Mouse (Mus musculus) intestine, embryonic 15.5 days (tissue): Measurements from ENCODE around the gene Xkr7. TPM values are rescaled to one million over a fixed set of nuclear protein-coding genes. Genes with fewer than 3 reads are reported as not detected.

Source experiments
- ATAC-seq: fragments of 200-750 bp; cut with Nextera tagmentation; 2 replicates; pipeline ENCODE4 v1.8.0; 2017; ENCODE audit warnings: moderate TSS enrichment, moderate library complexity
- H3K27ac ChIP-seq: fragments of 300-500 bp; sonication (generic); 2 replicates; pipeline ENCODE4 v1.5.1; 2015; ENCODE audit warnings: mild to moderate bottlenecking, inconsistent platforms
- H3K27me3 ChIP-seq: fragments of 300-500 bp; sonication (generic); replicated peaks from 2 replicates; pipeline ENCODE4 v1.6.1; 2015; ENCODE audit warnings: inconsistent platforms
- H3K36me3 ChIP-seq: fragments of 300-500 bp; sonication (generic); 2 replicates; pipeline ENCODE4 v1.6.1; 2015; ENCODE audit warnings: inconsistent platforms
- H3K4me1 ChIP-seq: fragments of 300-500 bp; sonication (generic); replicated peaks from 2 replicates; pipeline ENCODE4 v1.6.1; 2015; ENCODE audit warnings: inconsistent platforms
- H3K4me2 ChIP-seq: fragments of 300-500 bp; sonication (generic); replicated peaks from 2 replicates; pipeline ENCODE4 v1.6.1; 2015; ENCODE audit warnings: mild to moderate bottlenecking, inconsistent platforms
- H3K4me3 ChIP-seq: fragments of 300-500 bp; sonication (generic); replicated peaks from 2 replicates; pipeline ENCODE4 v1.5.1; 2015; ENCODE audit warnings: inconsistent platforms
- H3K9ac ChIP-seq: fragments of 300-500 bp; sonication (generic); 2 replicates; pipeline ENCODE4 v1.6.1; 2015; ENCODE audit warnings: inconsistent platforms
- H3K9me3 ChIP-seq: fragments of 300-500 bp; sonication (generic); 2 replicates; pipeline ENCODE4 v1.6.1; 2016; ENCODE audit warnings: inconsistent platforms
- whole genome bisulfite sequencing: fragments of 180-500 bp; shearing (Covaris S2); methylation state at CpG from one replicate; pipeline ENCODE4 v1.1.7; 2015; 5-methylcytosine and 5-hydroxymethylcytosine counted together
- polyA plus RNA-seq: library from polyadenylated mRNA; unstranded; fragments of >200 nt; fragmentation: Nextera tagmentation; extraction: Ambion mirVana; gene quantifications from 2 replicates; pipeline ENCODE4 v1.2.1, GENCODE M21; 2015

Gene Xkr7
- polyA plus RNA-seq, 1 experiment from 2014 or later, result 0.10 TPM

GRCm38 (mm10) chr2:153063394-153063793 lies 31.7 kb downstream of the Xkr7 start:
- Histone ChIP-seq H3K9me3 (no peaks in the 10 kb centered on the region), H3K27me3 (peaks cover 12% of the 10 kb centered on the region), H3K4me3 (no peak overlapping the region), H3K36me3 (no peaks in the 10 kb centered on the region), H3K4me2 (no peak overlapping the region), H3K9ac (no peak overlapping the region), H3K4me1 (no peaks in the 10 kb centered on the region), H3K27ac (no peak overlapping the region)
- no peak for ATAC-seq
- 42% methylated on average over 3 of the region's 3 CpGs for WGBS

DNA sequence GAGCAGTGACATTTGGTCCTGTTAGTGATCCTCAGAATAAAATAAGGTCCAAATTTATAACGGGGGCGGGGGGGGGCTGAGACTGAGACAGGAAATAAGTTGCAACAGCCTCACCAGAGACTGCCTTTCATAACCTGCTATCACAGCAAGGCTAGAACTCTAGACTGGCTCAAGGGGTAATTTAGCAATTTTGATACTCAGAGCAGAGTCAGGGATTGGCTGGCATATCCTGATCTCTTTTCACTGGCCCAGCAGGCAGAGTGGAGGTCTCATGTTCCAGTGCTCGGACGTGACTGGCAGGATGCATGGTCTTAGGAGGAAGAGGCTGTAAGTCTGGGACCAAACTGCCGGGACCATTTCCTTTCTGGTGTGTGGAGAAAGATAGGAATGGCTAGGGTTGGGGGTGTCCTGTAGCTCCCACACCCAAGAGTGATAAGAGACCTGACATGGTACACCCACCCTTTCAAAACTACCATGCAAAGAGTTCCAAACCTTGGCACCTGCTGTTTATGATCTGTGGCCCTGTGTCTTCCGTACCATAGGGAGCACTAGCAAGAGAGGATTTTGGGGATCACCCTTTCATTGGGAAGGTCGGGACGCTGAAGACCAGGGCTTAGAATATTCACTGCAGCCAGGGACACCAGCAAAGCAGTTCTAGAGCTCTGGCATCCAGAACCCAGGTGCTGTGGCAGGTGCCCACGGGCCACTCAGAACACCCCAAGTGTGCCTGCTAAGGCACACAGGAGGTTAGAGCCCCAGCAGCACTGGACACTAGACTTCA lies 32.7 kb downstream of the Xkr7 start:
- Histone ChIP-seq H3K4me1 (no peaks in the 10 kb centered on the region), H3K36me3 (no peaks in the 10 kb centered on the region), H3K4me3 (no peak overlapping the region), H3K27ac (no peak overlapping the region), H3K4me2 (no peak overlapping the region), H3K9me3 (no peaks in the 10 kb centered on the region), H3K27me3 (peaks cover 17% of the 10 kb centered on the region), H3K9ac (no peak overlapping the region)
- no peak for ATAC-seq
- WGBS, result 81% methylated on average over 9 of the region's 9 CpGs

- H3K4me1 ChIP-seq, result no peaks in the 10 kb centered on the region
- WGBS, result 38% methylated on average over 12 of the region's 12 CpGs
- H3K4me3 ChIP-seq, result no peak within 1 kb of the TSS
- H3K27me3 ChIP-seq, result peaks cover 31% of the 10 kb centered on the region
- H3K9ac ChIP-seq, result no peak within 1 kb of the TSS
- H3K9me3 ChIP-seq, result no peaks in the 10 kb centered on the region
- 0 out of 2 replicates have a peak within 1 kb of the TSS, but pooled peaks have one; percentile 32 for H3K27ac ChIP-seq
- H3K4me2 ChIP-seq, result peak within 1 kb of the TSS; percentile 17; the same call in 1 of the 2 replicates
- H3K36me3 ChIP-seq, result no peaks in the 10 kb centered on the region
- no peak for ATAC-seq
These were observed 34.3 kb downstream of the Xkr7 start, which contains the start of gene Ccm2l for GRCm38 (mm10) chr2:153065747-153066508. Gene Ccm2l (plus strand): TSS chr2:153065955.

- Histone ChIP-seq H3K27me3 (peaks cover 41% of the 10 kb centered on the region), H3K4me1 (peaks cover 7% of the 10 kb centered on the region), H3K9me3 (no peaks in the 10 kb centered on the region), H3K4me2 (0 out of 2 replicates have a peak overlapping the region, but pooled peaks have one; percentile 4), H3K36me3 (no peaks in the 10 kb centered on the region), H3K9ac (no peak overlapping the region), H3K27ac (no peak overlapping the region), H3K4me3 (no peak overlapping the region)
- 48% methylated on average over 6 of the region's 6 CpGs for WGBS
- ATAC-seq, result no peak
These were observed 35.3 kb downstream of the Xkr7 start for GRCm38 (mm10) chr2:153066991-153067390.

GRCm38 (mm10) chr2:153070762-153071490 lies 39.3 kb downstream of the Xkr7 start:
- Histone ChIP-seq H3K9me3 (no peaks in the 10 kb centered on the region), H3K27ac (no peak overlapping the region), H3K9ac (no peak overlapping the region), H3K36me3 (no peaks in the 10 kb centered on the region), H3K4me3 (no peak overlapping the region), H3K4me1 (peaks cover 7% of the 10 kb centered on the region), H3K27me3 (peaks cover 67% of the 10 kb centered on the region), H3K4me2 (no peak overlapping the region)
- ATAC-seq, result 0 out of 2 replicates have a peak, but pooled peaks have one; percentile 28
- 13% methylated on average over 23 of the region's 23 CpGs for WGBS

- Histone ChIP-seq H3K9me3 (no peaks in the 10 kb centered on the region), H3K27ac (no peak overlapping the region), H3K4me1 (peaks cover 7% of the 10 kb centered on the region), H3K36me3 (no peaks in the 10 kb centered on the region), H3K4me3 (peak overlapping the region; percentile 31), H3K27me3 (peaks cover 67% of the 10 kb centered on the region), H3K9ac (peak overlapping the region; percentile 42), H3K4me2 (peak overlapping the region; percentile 66)
- peak; percentile 31; the same call in 1 of the 2 replicates for ATAC-seq
- WGBS, result 9% methylated on average over 67 of the region's 67 CpGs
These were observed 40.0 kb downstream of the Xkr7 start for GRCm38 (mm10) chr2:153071491-153072184.

DNA sequence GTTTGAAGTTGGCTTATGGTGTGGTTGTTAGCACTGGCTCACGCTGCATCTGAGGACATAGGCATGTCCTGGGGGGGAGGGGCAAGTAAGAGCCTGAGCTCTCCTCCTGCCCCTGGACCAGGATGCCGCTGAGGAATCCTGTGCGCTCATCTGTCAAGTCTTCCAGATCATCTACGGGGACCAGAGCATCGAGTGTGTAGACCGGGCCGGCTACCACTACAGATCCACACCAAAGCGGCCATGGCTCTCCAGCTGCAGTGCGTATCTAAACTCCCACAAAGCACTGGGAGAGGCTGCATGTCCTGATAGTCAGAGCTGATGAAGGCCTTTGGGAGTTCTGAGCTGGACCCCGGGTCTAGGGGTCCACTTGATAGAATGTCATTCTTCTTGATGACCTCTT lies 43.0 kb downstream of the Xkr7 start:
- ATAC-seq, result no peak
- Histone ChIP-seq H3K4me2 (no peak overlapping the region), H3K9me3 (no peaks in the 10 kb centered on the region), H3K27me3 (peaks cover 49% of the 10 kb centered on the region), H3K4me1 (peaks cover 7% of the 10 kb centered on the region), H3K27ac (no peak overlapping the region), H3K36me3 (no peaks in the 10 kb centered on the region), H3K4me3 (no peak overlapping the region), H3K9ac (no peak overlapping the region)
- WGBS, result 83% methylated on average over 10 of the region's 10 CpGs

- Histone ChIP-seq H3K9me3 (no peaks in the 10 kb centered on the region), H3K4me2 (no peak overlapping the region), H3K36me3 (no peaks in the 10 kb centered on the region), H3K27me3 (peaks cover 36% of the 10 kb centered on the region), H3K27ac (no peak overlapping the region), H3K9ac (no peak overlapping the region), H3K4me3 (no peak overlapping the region), H3K4me1 (peaks cover 7% of the 10 kb centered on the region)
- 47% methylated on average over 2 of the region's 2 CpGs for WGBS
- no peak for ATAC-seq
These were observed 44.3 kb downstream of the Xkr7 start for GRCm38 (mm10) chr2:153075961-153076360.

DNA sequence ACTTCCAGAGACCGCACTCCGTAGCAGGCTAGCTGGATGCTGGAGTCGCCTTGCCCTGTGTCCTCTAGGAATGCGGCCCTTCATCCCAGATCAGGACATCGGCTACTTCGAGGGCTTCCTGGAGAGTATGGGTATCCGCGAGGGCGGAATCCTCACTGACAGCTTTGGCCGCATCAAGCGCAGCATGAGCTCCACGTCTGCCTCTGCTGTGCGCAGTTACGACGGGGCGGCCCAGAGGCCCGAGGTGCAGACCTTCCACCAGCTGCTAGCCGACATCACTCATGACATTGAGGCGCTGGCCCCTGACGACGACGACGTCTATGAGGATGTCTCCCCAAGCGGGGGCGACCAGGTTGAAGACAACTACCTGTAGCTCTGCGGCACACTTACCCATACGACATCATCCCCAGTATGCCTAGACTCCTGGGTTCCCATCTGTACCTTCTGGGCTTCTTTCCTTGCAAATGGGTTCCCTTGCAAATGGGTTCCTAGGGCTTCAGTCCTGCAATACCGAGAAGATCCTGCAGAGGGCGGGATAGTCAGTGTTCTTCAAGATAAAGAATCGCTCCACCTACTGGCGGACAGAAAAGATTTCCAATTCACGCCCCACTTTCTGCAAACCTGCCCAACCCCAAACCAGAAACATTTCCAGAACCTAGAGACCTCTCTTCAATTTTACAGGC lies 49.3 kb downstream of the Xkr7 start:
- H3K36me3 ChIP-seq, result no peaks in the 10 kb centered on the region
- no peak overlapping the region for H3K9ac ChIP-seq
- H3K9me3 ChIP-seq, result no peaks in the 10 kb centered on the region
- H3K27me3 ChIP-seq, result no peaks in the 10 kb centered on the region
- no peak overlapping the region for H3K27ac ChIP-seq
- no peaks in the 10 kb centered on the region for H3K4me1 ChIP-seq
- no peak overlapping the region for H3K4me2 ChIP-seq
- WGBS, result 38% methylated on average over 32 of the region's 32 CpGs
- no peak for ATAC-seq
- no peak overlapping the region for H3K4me3 ChIP-seq

DNA sequence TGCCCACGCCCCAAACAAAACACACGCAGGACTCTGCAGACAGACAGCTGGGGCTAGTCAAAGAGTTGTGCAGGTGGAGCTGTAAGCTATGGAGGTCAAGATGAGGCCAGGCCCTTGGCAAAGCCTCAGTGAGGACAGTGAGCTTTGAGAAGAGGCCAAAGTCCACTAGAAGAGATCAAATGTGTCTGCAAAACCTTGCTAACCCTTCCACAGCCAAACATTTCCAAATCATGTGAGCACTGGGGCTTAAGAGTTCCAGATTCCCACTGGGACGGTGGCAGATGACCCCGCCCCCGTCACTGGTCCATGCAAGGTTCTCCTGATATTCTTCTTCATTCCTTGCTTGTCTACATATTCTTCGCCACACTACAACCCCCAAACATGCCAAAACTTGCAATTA lies 50.2 kb downstream of the Xkr7 start:
- Histone ChIP-seq H3K27ac (no peak overlapping the region), H3K4me1 (no peaks in the 10 kb centered on the region), H3K4me2 (no peak overlapping the region), H3K27me3 (no peaks in the 10 kb centered on the region), H3K9me3 (no peaks in the 10 kb centered on the region), H3K9ac (no peak overlapping the region), H3K4me3 (no peak overlapping the region), H3K36me3 (no peaks in the 10 kb centered on the region)
- no peak for ATAC-seq
- WGBS, result 76% methylated on average over 6 of the region's 6 CpGs

GRCm38 (mm10) chr2:153083275-153083674 lies 51.6 kb downstream of the Xkr7 start:
- Histone ChIP-seq H3K27me3 (no peaks in the 10 kb centered on the region), H3K4me2 (no peak overlapping the region), H3K27ac (no peak overlapping the region), H3K9ac (no peak overlapping the region), H3K36me3 (no peaks in the 10 kb centered on the region), H3K4me3 (no peak overlapping the region), H3K4me1 (no peaks in the 10 kb centered on the region), H3K9me3 (no peaks in the 10 kb centered on the region)
- no peak for ATAC-seq
- 76% methylated on average over 8 of the region's 8 CpGs for WGBS
